Mouse (Mus musculus) cerebellum, adult 2 months (tissue): ENCODE data around the gene Galnt6. TPM values are rescaled to one million over a fixed set of nuclear protein-coding genes. Genes with fewer than 3 reads are reported as not detected.

Source experiments
- DNase-seq, 2 experiments: peaks; one replicate each; pipeline ENCODE4 v3.0.0; 2021
- H3K27ac ChIP-seq: fragments of 200-500 bp; 2 replicates; pipeline ENCODE4 v1.5.1; 2012; ENCODE audit warnings: low read length, control low read depth, inconsistent platforms; ENCODE audit not compliant: insufficient read depth
- H3K27me3 ChIP-seq: fragments of 200-500 bp; 2 replicates; pipeline ENCODE4 v1.6.1; 2012; ENCODE audit warnings: inconsistent platforms, mild to moderate bottlenecking, low read length, moderate library complexity; ENCODE audit not compliant: control insufficient read depth, insufficient read depth
- H3K4me1 ChIP-seq: fragments of 200-500 bp; 2 replicates; pipeline ENCODE4 v1.6.1; 2011; ENCODE audit warnings: low read length; ENCODE audit not compliant: control insufficient read depth, insufficient read depth
- H3K4me3 ChIP-seq: fragments of 200-500 bp; replicated peaks from 2 replicates; pipeline ENCODE3; 2011; ENCODE audit warnings: mild to moderate bottlenecking, low read depth, low read length, control low read depth; ENCODE audit not compliant: insufficient read depth
- CTCF ChIP-seq: fragments of 200-500 bp; IDR thresholded peaks from 2 replicates; pipeline ENCODE4 v1.5.1; 2011; ENCODE audit warnings: low read depth, mild to moderate bottlenecking, control low read depth, low read length, moderate library complexity, borderline replicate concordance; ENCODE audit not compliant: insufficient read depth
- POLR2A ChIP-seq: fragments of 200-500 bp; IDR thresholded peaks from 2 replicates; pipeline ENCODE4 v1.6.1; 2011; ENCODE audit warnings: low read length, control low read depth, borderline replicate concordance; ENCODE audit not compliant: insufficient read depth
- WGBS: fragments of 180-500 bp; shearing (Covaris S2); methylation state at CpG from one replicate; pipeline ENCODE4 v1.1.7; 2018; 5-methylcytosine and 5-hydroxymethylcytosine counted together
- polyA plus RNA-seq: library from polyadenylated mRNA; depleted of rRNA; stranded (reverse); fragments of >200 nt; gene quantifications from 2 replicates; pipeline ENCODE4 v1.2.3, GENCODE M21; 2012

Gene Galnt6
- polyA plus RNA-seq, 1 experiment: 13.1 TPM

DNA sequence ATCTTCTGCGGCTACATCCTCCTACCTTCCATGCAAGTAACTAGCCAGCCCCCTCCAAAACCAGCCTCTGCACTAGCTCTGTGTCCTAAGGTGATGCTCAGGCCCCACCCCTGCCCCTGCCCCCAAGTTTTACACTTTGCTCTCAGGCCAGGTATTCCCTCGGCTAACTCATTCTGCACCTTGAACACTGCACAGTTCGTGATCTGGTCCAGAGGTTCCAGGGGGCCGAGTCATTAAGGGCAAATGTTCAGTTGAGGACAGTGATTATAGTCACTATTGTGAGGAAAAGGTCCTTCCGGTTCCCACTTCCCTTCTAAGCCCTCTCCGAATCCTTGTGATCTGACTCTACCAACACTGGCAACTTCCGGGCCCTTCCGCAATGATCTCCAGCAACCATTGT lies 14.7 kb downstream of the Galnt6 start:
- Histone ChIP-seq H3K27ac (no peak overlapping the region), H3K4me1 (no peaks in the 10 kb centered on the region), H3K27me3 (no peaks in the 10 kb centered on the region), H3K4me3 (no peak overlapping the region)
- TF ChIP-seq POLR2A (no peak), CTCF (no peak)
- DNase-seq: no peak
- WGBS: 89% methylated on average over 8 of the region's 8 CpGs

DNA sequence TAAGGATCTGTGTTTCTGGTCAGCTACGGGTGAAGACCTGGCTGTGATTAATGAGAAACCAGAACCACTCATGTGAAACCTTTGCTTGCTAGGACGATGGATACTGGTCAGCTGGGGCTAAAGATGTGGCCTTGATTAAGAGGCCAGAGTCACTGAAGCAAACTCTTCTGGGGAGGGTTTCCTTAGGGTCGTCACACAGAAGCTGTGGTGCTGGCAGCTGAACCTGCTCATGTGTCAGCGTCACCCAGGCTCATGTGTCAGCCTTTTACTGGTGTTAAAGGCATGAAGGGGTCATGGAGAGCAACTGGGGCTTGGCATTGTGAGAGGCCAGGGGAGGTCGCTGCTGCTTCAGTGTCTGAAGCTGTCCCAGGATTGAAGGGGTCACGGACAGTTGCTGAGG lies 18.3 kb downstream of the Galnt6 start:
- 47% methylated on average over 6 of the region's 6 CpGs for WGBS
- TF ChIP-seq CTCF (no peak), POLR2A (no peak)
- no peak overlapping the region for H3K27ac ChIP-seq
- no peak for DNase-seq
- H3K4me1 ChIP-seq: no peaks in the 10 kb centered on the region
- no peaks in the 10 kb centered on the region for H3K27me3 ChIP-seq
- no peak overlapping the region for H3K4me3 ChIP-seq

- no peak for DNase-seq
- WGBS: 84% methylated on average over 8 of the region's 8 CpGs
- Histone ChIP-seq H3K4me1 (no peaks in the 10 kb centered on the region), H3K27ac (no peak overlapping the region), H3K4me3 (no peak overlapping the region), H3K27me3 (no peaks in the 10 kb centered on the region)
- no peak for TF ChIP-seq CTCF
- TF ChIP-seq POLR2A: no peak
Measured at GRCm38 (mm10) chr15:100708433-100709078, 20.6 kb downstream of the Galnt6 start.

GRCm38 (mm10) chr15:100706226-100706625 lies 22.9 kb downstream of the Galnt6 start:
- Histone ChIP-seq H3K4me1 (no peaks in the 10 kb centered on the region), H3K27me3 (no peaks in the 10 kb centered on the region)
- WGBS: 69% methylated on average over 8 of the region's 8 CpGs

DNA sequence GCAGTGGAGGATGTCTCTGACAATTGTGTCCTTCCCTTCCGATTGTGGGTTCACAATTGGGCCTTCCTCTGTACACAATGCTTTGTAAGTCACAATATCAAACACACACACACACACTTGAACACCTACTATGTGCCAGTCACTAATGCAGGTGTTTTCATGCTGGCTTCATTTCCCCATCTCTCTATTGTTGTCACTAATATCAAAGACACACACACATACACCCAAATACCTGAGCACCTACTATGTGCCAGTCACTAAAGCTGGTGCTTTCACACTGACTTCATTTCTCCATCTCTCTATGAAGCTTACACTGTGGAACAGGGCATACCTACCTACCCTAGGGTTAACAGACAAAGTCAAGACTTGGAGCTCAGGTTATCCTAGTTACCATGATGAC lies 23.8 kb downstream of the Galnt6 start:
- WGBS: 63% methylated on average over 1 of the region's 1 CpGs
- Histone ChIP-seq H3K27ac (no peak overlapping the region), H3K4me1 (no peaks in the 10 kb centered on the region), H3K4me3 (no peak overlapping the region), H3K27me3 (no peaks in the 10 kb centered on the region)
- DNase-seq: no peak
- TF ChIP-seq POLR2A (no peak), CTCF (no peak)

More at GRCm38 (mm10) chr15:100706226-100706625, 22.9 kb downstream of the Galnt6 start:
- H3K27ac ChIP-seq: no peak overlapping the region
- H3K4me3 ChIP-seq: no peak overlapping the region
- TF ChIP-seq CTCF (no peak), POLR2A (no peak)
- no peak for DNase-seq

DNA sequence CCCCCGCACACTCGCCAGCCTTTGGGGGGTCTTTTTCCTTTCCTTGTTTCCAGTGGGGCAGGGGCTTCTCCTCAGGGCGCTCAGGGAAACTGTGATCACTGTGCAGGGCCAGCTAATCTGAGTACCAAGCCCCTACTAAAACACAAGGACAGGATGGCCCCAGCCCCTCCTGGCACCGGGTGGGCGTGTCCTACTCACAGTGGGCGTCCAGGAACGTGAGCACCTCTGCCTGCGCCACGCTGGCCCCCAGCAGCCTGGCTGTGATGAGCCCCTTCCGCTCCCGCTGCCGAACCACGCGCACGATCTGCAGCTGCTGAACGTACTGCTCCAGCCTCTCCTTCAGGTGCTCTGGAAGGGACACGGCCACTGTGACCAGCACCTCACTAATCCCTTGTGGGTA lies 25.3 kb downstream of the Galnt6 start:
- 10% methylated on average over 17 of the region's 17 CpGs for WGBS
- Histone ChIP-seq H3K27me3 (no peaks in the 10 kb centered on the region), H3K4me3 (no peak overlapping the region), H3K27ac (no peak overlapping the region), H3K4me1 (no peaks in the 10 kb centered on the region)
- DNase-seq: no peak
- TF ChIP-seq POLR2A (no peak), CTCF (no peak)

DNA sequence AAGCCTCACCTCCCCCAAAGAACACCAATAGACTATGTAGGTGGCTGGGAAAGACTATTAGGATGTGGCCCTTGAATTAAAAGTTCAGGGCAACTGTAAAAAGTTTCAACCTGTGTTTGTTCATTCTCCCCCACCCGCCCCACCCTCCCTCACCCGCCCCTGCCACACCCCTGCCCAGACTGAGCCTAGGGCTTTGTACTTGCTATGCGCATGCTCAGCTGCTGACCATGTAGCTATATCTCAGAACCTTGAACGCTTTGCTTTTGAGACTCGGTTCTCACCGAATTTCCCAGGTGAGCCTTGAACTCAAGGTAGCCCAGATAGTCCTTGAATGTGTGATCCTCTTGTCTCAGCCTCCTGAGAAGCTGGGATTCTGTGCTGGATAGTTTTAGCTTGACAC lies 27.3 kb downstream of the Galnt6 start:
- no peak for DNase-seq
- Histone ChIP-seq H3K27ac (no peak overlapping the region), H3K4me3 (no peak overlapping the region), H3K27me3 (no peaks in the 10 kb centered on the region), H3K4me1 (no peaks in the 10 kb centered on the region)
- TF ChIP-seq CTCF (no peak), POLR2A (no peak)
- 82% methylated on average over 6 of the region's 6 CpGs for WGBS

- Histone ChIP-seq H3K27me3 (no peaks in the 10 kb centered on the region), H3K27ac (no peak overlapping the region), H3K4me3 (no peak overlapping the region), H3K4me1 (no peaks in the 10 kb centered on the region)
- 64% methylated on average over 10 of the region's 10 CpGs for WGBS
- TF ChIP-seq CTCF (no peak), POLR2A (no peak)
- no peak for DNase-seq
Measured at GRCm38 (mm10) chr15:100701108-100701507, 28.1 kb downstream of the Galnt6 start.

GRCm38 (mm10) chr15:100700424-100700823 lies 28.8 kb downstream of the Galnt6 start:
- no peaks in the 10 kb centered on the region for H3K27me3 ChIP-seq
- no peak overlapping the region for H3K27ac ChIP-seq
- H3K4me3 ChIP-seq: no peak overlapping the region
- no peaks in the 10 kb centered on the region for H3K4me1 ChIP-seq
- WGBS: 62% methylated on average over 5 of the region's 5 CpGs
- no peak for TF ChIP-seq CTCF
- TF ChIP-seq POLR2A: no peak
- DNase-seq: no peak
